Mouse (Mus musculus): ENCODE measurements at regions not wholly inside any gene's neighbourhood (a gene's known extent, or its start where the extent isn't known, plus 50 kb on each side); places are given as distances from the start of the nearest gene placed in this dataset.

DNA sequence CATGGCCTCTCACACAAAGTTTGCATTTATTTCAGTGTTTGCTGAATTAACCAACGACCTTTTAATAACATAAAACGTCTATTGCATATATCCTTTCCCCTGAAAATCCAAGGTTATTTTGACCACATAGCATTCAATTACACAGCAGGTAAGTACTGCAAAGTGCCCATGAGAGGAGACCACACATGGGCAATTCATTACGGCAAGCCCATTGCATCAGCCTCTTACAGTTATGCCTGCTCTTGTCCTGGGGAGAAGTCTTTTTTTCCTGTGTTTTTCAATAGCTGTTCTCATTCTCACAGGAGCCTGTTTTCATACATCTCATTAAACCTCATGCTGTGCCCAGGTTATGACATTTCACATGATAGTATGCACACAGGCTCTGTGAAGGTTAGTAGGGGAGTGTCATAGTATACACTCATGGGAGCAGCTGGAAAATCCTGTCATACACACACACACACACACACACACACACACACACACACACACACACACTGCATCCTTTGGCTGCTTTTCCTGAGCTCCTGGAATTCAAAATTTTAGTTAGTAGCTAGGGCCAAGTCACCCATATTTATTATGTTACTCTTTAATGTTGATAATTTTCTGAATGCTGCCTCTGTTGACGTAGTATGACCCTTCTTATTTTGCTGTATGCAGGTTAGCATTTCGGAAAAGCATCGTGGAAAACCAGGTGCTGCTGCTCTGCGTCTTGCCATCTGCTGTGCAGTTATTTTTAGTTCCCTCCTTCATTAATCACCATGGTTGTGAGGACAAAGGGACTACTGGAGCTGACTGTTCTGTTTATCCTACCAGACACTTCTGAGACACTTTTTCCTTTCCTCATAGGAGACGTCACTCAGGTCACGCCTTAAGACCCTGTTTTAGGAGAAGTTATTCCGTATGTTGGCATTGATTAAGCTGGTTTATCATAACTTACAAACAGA, 483.6 kb downstream of the Bckdhb start:
- Histone ChIP-seq H3K27ac (ENCODE audit: insufficient read depth, low read depth) (no peak overlapping the region), H3K27me3 (replicated peaks) (no peaks in the 10 kb centered on the region), H3K4me1 (ENCODE audit: control insufficient read depth in 1 of 2, insufficient read depth in 2 of 2) (no peaks in the 10 kb centered on the region), H3K4me3 (replicated peaks in 1 of 3; ENCODE audit: low read depth in 2 of 3, low read length in 2 of 3, poor library complexity in 1 of 3) (no peak overlapping the region), H3K36me3 (replicated peaks in 1 of 2; ENCODE audit: control insufficient read depth in 1 of 2, insufficient read depth in 1 of 2, low read length in 1 of 2) (no peaks in the 10 kb centered on the region), H3K9me3 (replicated peaks; ENCODE audit: low read length) (no peaks in the 10 kb centered on the region), H3K9ac (ENCODE audit: insufficient read depth, low read depth) (no peak overlapping the region), H3K4me2 (ENCODE audit: insufficient read depth, low read depth, poor library complexity, severe bottlenecking) (no peak overlapping the region), H3K79me2 (replicated peaks; ENCODE audit: control insufficient read depth, extremely low read depth, insufficient read depth, poor library complexity, severe bottlenecking) (no peaks in the 10 kb centered on the region)
- no peak for DNase-seq (ENCODE audit: extremely low read depth)
- dilution Hi-C loops (cut with MboI; ENCODE audit: extremely low pct_ligation_motif_present, extremely low pct_unique_long_range_greater_than_20kb, low sequenced_read_pairs) (no loop called here), in situ Hi-C loops (cut with MboI; ENCODE audit: low pct_ligation_motif_present, low pct_unique_long_range_greater_than_20kb, low sequenced_read_pairs) (no loop called here)
- TF ChIP-seq RAD21 (IDR thresholded peaks at IDR 0.05; ENCODE audit: low read depth, low read length) (no peak), MXI1 (IDR thresholded peaks at IDR 0.05; ENCODE audit: low read depth, low read length) (no peak), MAX (IDR thresholded peaks at IDR 0.05; ENCODE audit: low read length) (no peak), POLR2AphosphoS2 (IDR thresholded peaks at IDR 0.05; ENCODE audit: low read depth, low read length) (no peak), E2F4 (IDR thresholded peaks at IDR 0.05; ENCODE audit: insufficient replicate concordance, low read depth, low read length) (no peak), TBP (conservative IDR thresholded peaks at IDR 0.05; ENCODE audit: low read depth, low read length) (no peak), MEF2A (IDR thresholded peaks at IDR 0.05; ENCODE audit: borderline replicate concordance, low read depth, low read length) (no peak), KAT2A (IDR thresholded peaks at IDR 0.05; ENCODE audit: insufficient replicate concordance, low read length) (no peak), MAZ (IDR thresholded peaks at IDR 0.05; ENCODE audit: low read depth, low read length) (no peak), EP300 (IDR thresholded peaks at IDR 0.05; ENCODE audit: low read length) (no peak), IRF4 (IDR thresholded peaks at IDR 0.05; ENCODE audit: low read depth, low read length) (no peak), USF2 (conservative IDR thresholded peaks at IDR 0.05; ENCODE audit: low read depth, low read length) (no peak), SIN3A (IDR thresholded peaks at IDR 0.05; ENCODE audit: low read length) (no peak), RCOR1 (conservative IDR thresholded peaks at IDR 0.05; ENCODE audit: low read depth, low read length) (no peak), ZNF384 (IDR thresholded peaks at IDR 0.05; ENCODE audit: low read depth, low read length) (no peak), ZC3H11A (IDR thresholded peaks at IDR 0.05; ENCODE audit: low read depth, low read length) (no peak), CHD2 (IDR thresholded peaks at IDR 0.05; ENCODE audit: low read length) (no peak)

All from CH12.LX (cell line).